Mouse (Mus musculus): ENCODE measurements around the gene Mtor.

Gene Mtor

GRCm38 (mm10) chr4:148595916-148596315 is 147.5 kb downstream of the Mtor start:
- DNase-seq (ENCODE audit: low spot score in 2 of 2): no peak

- DNase-seq (ENCODE audit: low spot score in 2 of 2): no peak
Measured at GRCm38 (mm10) chr4:148596731-148597130, 148.3 kb downstream of the Mtor start.

DNA sequence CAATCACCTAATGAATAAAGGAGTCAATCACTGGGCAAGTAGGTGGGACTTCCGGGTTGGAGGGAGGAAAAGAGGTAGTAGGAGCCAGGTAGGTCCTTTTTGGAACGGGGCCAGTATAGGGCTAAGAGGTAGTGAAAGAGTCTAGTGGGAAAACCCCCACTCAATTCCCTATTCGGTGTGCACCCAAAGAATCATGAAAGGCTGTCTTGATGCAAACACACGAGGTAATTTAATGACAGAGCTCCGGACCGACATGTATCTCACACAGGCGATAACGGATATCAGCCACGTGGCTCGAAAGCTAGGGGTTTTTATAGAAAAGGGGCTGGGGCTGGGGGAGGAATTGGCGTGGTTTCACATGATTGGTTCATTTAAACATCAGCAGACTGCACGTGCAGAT is 150.4 kb downstream of the Mtor start:
- DNase-seq (ENCODE audit: low spot score in 2 of 2): no peak

- DNase-seq (ENCODE audit: low spot score in 2 of 2): no peak
Measured at GRCm38 (mm10) chr4:148600316-148600715, 151.9 kb downstream of the Mtor start.

GRCm38 (mm10) chr4:148601871-148602270 is 153.5 kb downstream of the Mtor start:
- no peak for DNase-seq (ENCODE audit: low spot score in 2 of 2)

DNA sequence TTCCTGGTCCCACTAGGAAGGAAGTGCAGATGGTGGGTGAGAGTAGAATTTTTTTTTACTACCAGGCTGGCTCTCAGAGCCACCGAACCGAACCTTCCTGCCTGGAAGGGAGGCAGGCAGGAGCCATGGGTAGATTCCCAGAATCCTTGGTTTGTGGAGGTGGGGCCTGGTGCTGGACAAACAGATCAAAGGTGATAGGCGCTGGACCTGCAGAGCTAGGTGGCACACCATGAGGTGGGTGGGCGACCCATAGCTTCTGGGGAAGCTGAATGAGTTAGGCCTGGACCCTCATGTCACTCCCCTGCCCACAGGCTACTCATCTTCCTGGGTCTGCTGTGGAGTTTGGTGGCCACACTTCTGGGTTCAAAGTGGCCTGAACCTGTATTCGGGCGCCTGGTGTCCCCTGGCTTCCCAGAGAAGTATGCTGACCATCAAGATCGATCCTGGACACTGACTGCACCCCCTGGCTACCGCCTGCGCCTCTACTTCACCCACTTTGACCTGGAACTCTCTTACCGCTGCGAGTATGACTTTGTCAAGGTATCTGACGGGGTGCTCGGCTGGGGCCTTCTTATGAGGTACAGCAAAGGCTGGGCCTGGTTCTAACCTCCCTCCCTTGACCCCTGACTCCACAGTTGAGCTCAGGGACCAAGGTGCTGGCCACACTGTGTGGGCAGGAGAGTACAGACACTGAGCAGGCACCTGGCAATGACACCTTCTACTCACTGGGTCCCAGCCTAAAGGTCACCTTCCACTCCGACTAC is 154.1 kb downstream of the Mtor start, which contains the start of gene Masp2:
Gene Masp2 (plus strand): TSS at position 198 of the 764 bp plus-strand sequence.
- DNase-seq (ENCODE audit: low spot score in 2 of 2): no peak

GRCm38 (mm10) chr4:148603376-148604139 is 155.1 kb downstream of the Mtor start:
- no peak for DNase-seq (ENCODE audit: low spot score in 2 of 2)

DNA sequence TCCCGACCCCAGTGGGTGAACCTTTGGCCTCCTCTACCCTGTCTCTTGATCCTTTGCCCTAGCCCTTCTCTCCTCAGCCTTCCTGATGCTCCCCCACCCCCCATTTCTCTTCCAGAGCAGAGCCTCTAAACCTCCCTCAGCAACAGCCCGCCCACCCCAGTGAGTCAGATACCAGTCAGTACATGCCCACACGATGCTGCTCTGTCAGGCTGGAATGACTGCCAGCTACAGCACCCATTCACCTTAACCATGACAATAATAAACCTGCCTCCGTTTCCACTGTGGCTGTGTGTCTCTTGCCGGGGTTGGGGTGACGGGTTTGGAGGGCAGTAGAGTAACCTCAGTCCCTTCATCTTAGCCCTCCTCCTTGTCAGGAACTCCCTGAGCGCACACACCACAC is 155.7 kb downstream of the Mtor start:
- DNase-seq (ENCODE audit: low spot score in 2 of 2): no peak

- peak; percentile 30 to 55 for DNase-seq (ENCODE audit: low spot score in 2 of 2)
Measured at GRCm38 (mm10) chr4:148604541-148605165, 156.2 kb downstream of the Mtor start.
